Mouse (Mus musculus) neural tube, embryonic 13.5 days (tissue): Measurements from ENCODE around the gene Th. TPM values are rescaled to one million over a fixed set of nuclear protein-coding genes. Genes with fewer than 3 reads are reported as not detected.

ENCODE experiments used
- ATAC-seq: fragments of 200-750 bp; cut with Nextera tagmentation; 2 replicates; pipeline ENCODE4 v1.8.0; 2017; ENCODE audit warnings: low read depth, mild to moderate bottlenecking, moderate TSS enrichment, moderate library complexity
- H3K27ac ChIP-seq: fragments of 300-500 bp; sonication (generic); replicated peaks from 2 replicates; pipeline ENCODE4 v1.5.1; 2015; ENCODE audit warnings: moderate library complexity, mild to moderate bottlenecking, inconsistent platforms
- H3K27me3 ChIP-seq: fragments of 300-500 bp; sonication (generic); 2 replicates; pipeline ENCODE4 v1.6.1; 2015; ENCODE audit warnings: mild to moderate bottlenecking, inconsistent platforms
- H3K36me3 ChIP-seq: fragments of 300-500 bp; sonication (generic); 2 replicates; pipeline ENCODE4 v1.6.1; 2015; ENCODE audit warnings: mild to moderate bottlenecking, inconsistent platforms
- H3K4me1 ChIP-seq: fragments of 300-500 bp; sonication (generic); replicated peaks from 2 replicates; pipeline ENCODE4 v1.6.1; 2015; ENCODE audit warnings: inconsistent platforms
- H3K4me2 ChIP-seq: fragments of 300-500 bp; sonication (generic); 2 replicates; pipeline ENCODE4 v1.6.1; 2015; ENCODE audit warnings: inconsistent platforms, mild to moderate bottlenecking, moderate library complexity
- H3K4me3 ChIP-seq: fragments of 300-500 bp; sonication (generic); 2 replicates; pipeline ENCODE4 v1.5.1; 2015; ENCODE audit warnings: mild to moderate bottlenecking, inconsistent platforms
- H3K9ac ChIP-seq: fragments of 300-500 bp; sonication (generic); 2 replicates; pipeline ENCODE4 v1.6.1; 2015; ENCODE audit warnings: moderate library complexity, mild to moderate bottlenecking, inconsistent platforms
- H3K9me3 ChIP-seq: fragments of 300-500 bp; sonication (generic); 2 replicates; pipeline ENCODE4 v1.6.1; 2016; ENCODE audit warnings: inconsistent platforms
- WGBS: fragments of 180-500 bp; shearing (Covaris S2); methylation state at CpG from one replicate; pipeline ENCODE4 v1.1.7; 2015; 5-methylcytosine and 5-hydroxymethylcytosine counted together
- polyA plus RNA-seq: library from polyadenylated mRNA; unstranded; fragments of >200 nt; fragmentation: Nextera tagmentation; extraction: Ambion mirVana; gene quantifications from 2 replicates; pipeline ENCODE4 v1.2.1, GENCODE M21; 2015

The Th gene
- polyA plus RNA-seq, 1 experiment from 2014 or later = 98.6 TPM

DNA sequence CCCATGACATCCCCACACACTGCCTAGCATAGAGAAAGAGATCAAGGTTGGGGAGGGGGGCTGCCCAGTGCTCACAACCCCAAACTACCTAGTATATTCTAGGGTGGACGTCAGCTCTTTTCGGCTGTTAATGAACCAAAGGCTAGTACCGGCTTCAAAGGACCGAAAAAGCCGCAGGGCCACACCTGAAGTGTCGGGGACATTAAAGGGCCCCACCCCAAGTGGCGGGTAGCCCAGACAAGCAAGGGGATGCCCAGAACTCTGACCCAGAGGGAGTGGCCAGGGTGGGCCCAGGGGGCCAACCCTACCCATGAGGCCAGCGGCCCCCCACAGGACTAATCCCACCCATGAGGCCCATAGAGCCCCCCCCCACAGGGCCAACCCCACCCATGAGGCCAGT, 3.6 kb downstream of the Th start:
- Histone ChIP-seq H3K4me3 (no peak overlapping the region), H3K4me1 (no peaks in the 10 kb centered on the region), H3K36me3 (no peaks in the 10 kb centered on the region), H3K27ac (no peak overlapping the region), H3K9me3 (no peaks in the 10 kb centered on the region), H3K27me3 (no peaks in the 10 kb centered on the region), H3K4me2 (no peak overlapping the region), H3K9ac (no peak overlapping the region)
- 82% methylated on average over 8 of the region's 8 CpGs for WGBS
- no peak for ATAC-seq

GRCm38 (mm10) chr7:142918641-142919628, 12.0 kb downstream of the Th start:
- Histone ChIP-seq H3K27ac (no peak overlapping the region), H3K4me2 (no peak overlapping the region), H3K4me1 (peaks cover 15% of the 10 kb centered on the region), H3K9me3 (no peaks in the 10 kb centered on the region), H3K4me3 (no peak overlapping the region), H3K27me3 (no peaks in the 10 kb centered on the region; the same call in 1 of the 2 replicates), H3K9ac (no peak overlapping the region), H3K36me3 (no peaks in the 10 kb centered on the region)
- ATAC-seq = peak; percentile 89
- 29% methylated on average over 8 of the region's 8 CpGs for WGBS

DNA sequence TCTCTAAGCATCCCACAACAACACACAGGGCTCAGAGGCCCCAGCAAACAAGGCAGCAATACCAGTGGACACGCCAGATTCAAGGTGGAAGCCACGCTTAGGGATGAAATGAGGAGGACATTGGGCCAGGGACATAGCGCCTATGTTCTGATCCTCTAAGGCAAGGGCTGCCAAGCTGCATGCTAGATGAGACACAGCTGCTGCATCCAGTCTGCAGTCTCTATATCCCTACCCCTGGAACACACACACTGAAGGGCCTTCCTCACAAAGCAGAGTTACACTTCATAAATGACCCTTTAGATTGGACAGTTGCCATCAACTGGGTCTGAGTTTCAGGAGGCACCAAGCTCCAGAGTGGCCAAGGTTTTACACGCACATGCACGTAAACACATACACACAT, 13.3 kb downstream of the Th start:
- no peak overlapping the region for H3K27ac ChIP-seq
- no peak for ATAC-seq
- 89% methylated on average over 5 of the region's 5 CpGs for WGBS

GRCm38 (mm10) chr7:142916178-142916577, 14.8 kb downstream of the Th start:
- Histone ChIP-seq H3K4me1 (peaks cover 15% of the 10 kb centered on the region), H3K4me2 (no peak overlapping the region), H3K36me3 (no peaks in the 10 kb centered on the region), H3K27ac (peak overlapping the region; percentile 64), H3K27me3 (no peaks in the 10 kb centered on the region; the same call in 1 of the 2 replicates), H3K9ac (peak overlapping the region; percentile 8; the same call in 1 of the 2 replicates), H3K4me3 (no peak overlapping the region), H3K9me3 (no peaks in the 10 kb centered on the region)
- no peak for ATAC-seq
- 30% methylated on average over 8 of the region's 8 CpGs for WGBS

More for the DNA sequence above, 13.3 kb downstream of the Th start:
- H3K27me3 ChIP-seq = no peaks in the 10 kb centered on the region; the same call in 1 of the 2 replicates
- no peaks in the 10 kb centered on the region for H3K9me3 ChIP-seq
- H3K4me2 ChIP-seq = no peak overlapping the region
- H3K36me3 ChIP-seq = no peaks in the 10 kb centered on the region
- H3K9ac ChIP-seq = no peak overlapping the region
- H3K4me1 ChIP-seq = peaks cover 15% of the 10 kb centered on the region
- H3K4me3 ChIP-seq = no peak overlapping the region

- H3K27me3 ChIP-seq = no peaks in the 10 kb centered on the region
- 94% methylated on average over 2 of the region's 2 CpGs for WGBS
- no peaks in the 10 kb centered on the region for H3K36me3 ChIP-seq
- H3K4me3 ChIP-seq = no peak overlapping the region
- peaks cover 7% of the 10 kb centered on the region for H3K4me1 ChIP-seq
- H3K9ac ChIP-seq = no peak overlapping the region
- no peak for ATAC-seq
- H3K27ac ChIP-seq = no peak overlapping the region
- no peaks in the 10 kb centered on the region for H3K9me3 ChIP-seq
- no peak overlapping the region for H3K4me2 ChIP-seq
Measured at GRCm38 (mm10) chr7:142911682-142912081, 19.2 kb downstream of the Th start.

- no peaks in the 10 kb centered on the region for H3K27me3 ChIP-seq
- WGBS = 68% methylated on average over 2 of the region's 2 CpGs
- no peak overlapping the region for H3K4me2 ChIP-seq
- no peaks in the 10 kb centered on the region for H3K36me3 ChIP-seq
- H3K4me3 ChIP-seq = no peak overlapping the region
- ATAC-seq = no peak
- H3K4me1 ChIP-seq = peaks cover 10% of the 10 kb centered on the region; the same call in 1 of the 2 replicates
- no peak overlapping the region for H3K9ac ChIP-seq
- no peaks in the 10 kb centered on the region for H3K9me3 ChIP-seq
- no peak overlapping the region for H3K27ac ChIP-seq
Measured at GRCm38 (mm10) chr7:142910104-142910503, 20.8 kb downstream of the Th start.

DNA sequence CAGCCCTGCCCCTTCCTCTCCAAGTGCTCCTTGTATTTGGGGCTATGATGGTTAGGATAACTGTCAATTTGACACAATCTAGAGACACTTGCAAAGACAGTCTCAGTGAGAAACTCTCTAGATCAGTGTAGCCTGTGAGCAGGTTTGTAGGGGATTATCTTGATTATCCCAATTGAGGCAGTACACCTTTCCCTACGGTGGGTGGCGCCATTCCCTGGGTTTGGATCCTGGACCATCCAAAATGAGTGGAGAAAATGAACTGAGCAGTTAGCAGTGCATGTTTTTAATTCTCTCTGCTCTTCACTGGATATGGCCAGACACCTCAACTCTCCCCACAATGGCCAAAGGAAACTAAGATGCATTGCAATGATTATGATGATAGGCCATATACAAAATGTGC, 21.3 kb downstream of the Th start:
- no peaks in the 10 kb centered on the region for H3K27me3 ChIP-seq
- H3K4me3 ChIP-seq = no peak overlapping the region
- no peak overlapping the region for H3K4me2 ChIP-seq
- H3K9ac ChIP-seq = no peak overlapping the region
- H3K27ac ChIP-seq = no peak overlapping the region
- WGBS = 42% methylated on average over 2 of the region's 2 CpGs
- no peaks in the 10 kb centered on the region for H3K36me3 ChIP-seq
- H3K9me3 ChIP-seq = no peaks in the 10 kb centered on the region
- H3K4me1 ChIP-seq = peaks cover 15% of the 10 kb centered on the region
- ATAC-seq = no peak

DNA sequence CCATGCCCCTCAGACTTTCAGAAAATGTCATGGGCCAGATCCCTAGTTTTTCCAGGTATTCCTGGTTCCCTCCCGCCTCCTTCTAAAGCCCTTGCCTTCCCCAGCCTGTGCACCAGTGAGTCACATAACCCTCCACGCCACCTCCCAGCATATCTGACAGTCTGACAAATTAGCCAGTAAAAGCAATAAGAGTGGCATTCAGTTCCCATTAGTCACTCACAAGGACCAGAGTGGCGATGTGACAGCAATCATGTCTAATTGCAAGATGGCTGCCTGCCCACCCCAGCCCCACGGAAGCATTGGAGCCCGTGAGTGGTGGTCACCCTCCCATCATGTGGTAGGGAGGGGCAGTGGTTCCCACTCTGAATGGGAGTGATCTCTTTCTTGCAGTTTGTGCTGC, 25.3 kb downstream of the Th start:
- 43% methylated on average over 5 of the region's 5 CpGs for WGBS
- no peak for ATAC-seq
- H3K27ac ChIP-seq = peak overlapping the region; percentile 86

GRCm38 (mm10) chr7:142904331-142904730, 26.6 kb downstream of the Th start:
- Histone ChIP-seq H3K9ac (0 out of 2 replicates have a peak overlapping the region, but pooled peaks have one; percentile 31), H3K4me2 (no peak overlapping the region), H3K4me3 (no peak overlapping the region), H3K9me3 (no peaks in the 10 kb centered on the region), H3K4me1 (peaks cover 67% of the 10 kb centered on the region), H3K27ac (peak overlapping the region; percentile 86), H3K36me3 (no peaks in the 10 kb centered on the region), H3K27me3 (0 out of 2 replicates have a peak, but pooled peaks cover 4% of the 10 kb centered on the region)
- 20% methylated on average over 7 of the region's 7 CpGs for WGBS
- ATAC-seq = no peak

More for the DNA sequence above, 25.3 kb downstream of the Th start:
- Histone ChIP-seq H3K9ac (no peak overlapping the region), H3K4me1 (peaks cover 55% of the 10 kb centered on the region), H3K27me3 (no peaks in the 10 kb centered on the region), H3K4me3 (no peak overlapping the region), H3K9me3 (no peaks in the 10 kb centered on the region), H3K4me2 (no peak overlapping the region), H3K36me3 (no peaks in the 10 kb centered on the region)

DNA sequence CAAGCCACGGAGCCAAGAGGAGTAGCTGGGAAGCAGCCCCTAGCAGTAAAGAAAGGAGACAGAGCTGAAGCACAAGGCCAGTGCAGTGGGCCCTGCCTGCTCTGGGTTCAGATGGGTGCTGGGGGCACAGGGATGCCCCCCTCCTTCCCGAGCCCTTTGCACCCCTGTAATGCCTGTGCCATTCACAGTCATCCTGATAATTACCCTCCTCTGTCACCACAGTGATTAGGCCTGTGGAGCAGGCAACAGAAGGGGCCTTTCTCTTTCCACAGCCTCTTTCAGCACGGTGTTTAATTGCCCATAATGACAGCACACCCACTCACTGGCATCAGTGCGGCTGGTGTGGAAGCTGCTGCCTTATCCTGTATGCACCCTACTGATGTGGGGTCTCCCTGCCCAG, 28.0 kb downstream of the Th start:
- Histone ChIP-seq H3K27ac (peak overlapping the region; percentile 86), H3K9ac (peak overlapping the region; percentile 38; the same call in 1 of the 2 replicates), H3K4me2 (no peak overlapping the region), H3K36me3 (no peaks in the 10 kb centered on the region), H3K4me3 (no peak overlapping the region), H3K9me3 (no peaks in the 10 kb centered on the region), H3K27me3 (0 out of 2 replicates have a peak, but pooled peaks cover 9% of the 10 kb centered on the region), H3K4me1 (peaks cover 67% of the 10 kb centered on the region)
- WGBS = 11% methylated on average over 4 of the region's 4 CpGs
- peak; percentile 85 for ATAC-seq

- 0 out of 2 replicates have a peak overlapping the region, but pooled peaks have one; percentile 86 for H3K27ac ChIP-seq
- H3K27me3 ChIP-seq = 0 out of 2 replicates have a peak, but pooled peaks cover 9% of the 10 kb centered on the region
- H3K9me3 ChIP-seq = no peaks in the 10 kb centered on the region
- H3K9ac ChIP-seq = no peak overlapping the region
- H3K4me1 ChIP-seq = peaks cover 73% of the 10 kb centered on the region
- WGBS = 64% methylated on average over 7 of the region's 7 CpGs
- no peak overlapping the region for H3K4me2 ChIP-seq
- no peaks in the 10 kb centered on the region for H3K36me3 ChIP-seq
- H3K4me3 ChIP-seq = no peak overlapping the region
- no peak for ATAC-seq
Measured at GRCm38 (mm10) chr7:142901774-142902173, 29.2 kb downstream of the Th start.

DNA sequence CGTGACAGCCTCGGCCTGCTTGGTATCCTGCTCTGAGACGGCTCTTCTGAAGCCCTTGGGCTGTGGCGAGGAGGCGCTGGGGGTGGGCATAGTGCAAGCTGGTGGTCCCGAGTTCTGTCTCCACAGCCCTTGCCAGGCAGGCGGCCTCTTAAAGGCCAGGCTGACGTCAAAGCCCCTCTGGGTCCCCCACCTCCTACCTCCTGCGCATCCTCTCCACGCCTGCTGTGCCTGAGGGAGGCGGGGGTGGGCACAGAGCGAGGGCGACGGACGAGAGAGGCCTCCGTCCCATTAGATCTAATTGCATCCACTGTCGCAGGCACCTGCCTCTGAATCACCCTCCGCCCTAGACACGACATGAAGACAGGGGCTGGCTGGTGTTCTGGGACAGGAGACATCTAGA, 31.1 kb downstream of the Th start:
- 0 out of 2 replicates have a peak overlapping the region, but pooled peaks have one; percentile 14 for H3K27ac ChIP-seq
- peak overlapping the region; percentile 26; the same call in 1 of the 2 replicates for H3K4me2 ChIP-seq
- 0 out of 2 replicates have a peak overlapping the region, but pooled peaks have one; percentile 46 for H3K9ac ChIP-seq
- 35% methylated on average over 19 of the region's 19 CpGs for WGBS
- H3K9me3 ChIP-seq = no peaks in the 10 kb centered on the region
- peaks cover 16% of the 10 kb centered on the region; the same call in 1 of the 2 replicates for H3K27me3 ChIP-seq
- peak overlapping the region; percentile 16; the same call in 1 of the 2 replicates for H3K4me3 ChIP-seq
- H3K36me3 ChIP-seq = no peaks in the 10 kb centered on the region
- no peak for ATAC-seq
- H3K4me1 ChIP-seq = peaks cover 60% of the 10 kb centered on the region
